Mouse (Mus musculus): ENCODE data around the gene Gm18336. TPM values are rescaled to one million over a fixed set of nuclear protein-coding genes. Genes with fewer than 3 reads are reported as not detected.
"Not testable (repeated sequence)": the region's sequence is repeated elsewhere in the genome, so short reads cannot be mapped to it uniquely, and the experiment has no call there.

Gene Gm18336
- polyA plus RNA-seq (2015; fragmentation: Nextera tagmentation; extraction: Ambion mirVana) = 0.09 and 0.15 TPM in 2 replicates

DNA sequence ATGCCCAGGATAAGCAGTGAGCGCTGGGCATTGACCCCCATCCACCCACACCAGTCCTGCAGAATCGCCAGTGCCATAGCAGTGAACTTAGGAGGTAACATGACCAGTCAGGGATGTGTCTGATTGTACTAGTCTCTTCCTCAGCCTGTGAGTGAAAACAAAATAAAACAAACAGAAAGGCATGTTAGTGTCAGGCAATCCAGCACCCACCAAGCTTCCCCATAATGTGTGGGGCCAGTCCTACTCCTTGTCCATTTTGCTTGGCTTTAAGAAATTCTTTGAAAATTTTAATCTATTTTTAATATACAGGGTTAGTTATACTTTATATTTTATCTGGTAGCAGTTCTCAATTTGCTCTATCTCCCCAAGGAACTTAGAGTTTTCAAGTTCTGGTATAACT is at the start of gene Gm18336:
TSS of gene Gm18336 (minus strand) at position 101 of the 400 bp plus-strand sequence.
- H3K9ac ChIP-seq (ENCODE audit: low read depth, low read length); ATAC-seq; H3K4me3 ChIP-seq (ENCODE audit: low read length); H3K9me3 ChIP-seq (ENCODE audit: control insufficient read depth, low read length); H3K4me2 ChIP-seq (ENCODE audit: low read length); H3K27me3 ChIP-seq (replicated peaks; ENCODE audit: control insufficient read depth, insufficient read depth, low read length); H3K27ac ChIP-seq (ENCODE audit: low read depth, low read length); H3K36me3 ChIP-seq (ENCODE audit: control insufficient read depth, insufficient read depth, low read length); H3K4me1 ChIP-seq (ENCODE audit: control insufficient read depth, insufficient read depth, low read depth, low read length): not testable (repeated sequence)
- WGBS = 83% methylated on average over 1 of the region's 2 CpGs

DNA sequence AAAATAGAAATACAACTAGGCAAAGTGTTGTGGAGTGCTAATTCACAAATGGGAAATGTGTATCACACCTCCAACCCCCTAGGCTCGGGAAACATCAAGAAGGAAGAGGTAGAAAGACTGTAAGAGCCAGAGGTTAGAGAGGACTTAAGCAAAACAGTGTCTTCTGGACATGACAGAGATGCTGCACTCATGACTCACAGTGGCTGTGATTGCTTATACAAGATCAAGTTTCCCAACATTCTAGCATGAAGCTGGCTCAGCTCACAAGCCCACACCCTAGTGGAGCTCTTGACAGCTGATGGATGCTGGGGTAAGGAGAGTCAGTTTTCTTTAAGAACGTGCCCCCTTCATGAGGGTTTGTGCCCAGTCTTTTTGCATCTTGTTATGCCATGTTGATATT is 42.9 kb upstream of the Gm18336 start:
- Histone ChIP-seq H3K4me3 (ENCODE audit: low read length) (no peak overlapping the region), H3K36me3 (ENCODE audit: control insufficient read depth, insufficient read depth, low read length) (no peaks in the 10 kb centered on the region; the same call in 1 of the 2 replicates), H3K27ac (ENCODE audit: low read depth, low read length) (no peak overlapping the region), H3K4me1 (ENCODE audit: control insufficient read depth, insufficient read depth, low read depth, low read length) (no peaks in the 10 kb centered on the region), H3K9me3 (ENCODE audit: control insufficient read depth, low read length) (no peaks in the 10 kb centered on the region), H3K9ac (ENCODE audit: low read depth, low read length) (no peak overlapping the region), H3K4me2 (ENCODE audit: low read length) (no peak overlapping the region), H3K27me3 (replicated peaks; ENCODE audit: control insufficient read depth, insufficient read depth, low read length) (no peaks in the 10 kb centered on the region)
- WGBS = 64% methylated on average over 2 of the region's 2 CpGs
- ATAC-seq = no peak

GRCm38 (mm10) chrX:73435252-73435651 is 36.7 kb upstream of the Gm18336 start, which contains the start of gene Trex2:
Gene Trex2, minus strand, starts transcription at chrX:73435344.
- no peak within 1 kb of the TSS for H3K4me3 ChIP-seq (ENCODE audit: low read length)
- 90% methylated on average over 11 of the region's 11 CpGs for WGBS
- H3K9ac ChIP-seq (ENCODE audit: low read depth, low read length) = no peak within 1 kb of the TSS
- H3K4me1 ChIP-seq (ENCODE audit: control insufficient read depth, insufficient read depth, low read depth, low read length) = no peaks in the 10 kb centered on the region
- no peaks in the 10 kb centered on the region for H3K27me3 ChIP-seq (replicated peaks; ENCODE audit: control insufficient read depth, insufficient read depth, low read length)
- H3K36me3 ChIP-seq (ENCODE audit: control insufficient read depth, insufficient read depth, low read length) = no peaks in the 10 kb centered on the region; the same call in 1 of the 2 replicates
- no peak for ATAC-seq
- no peaks in the 10 kb centered on the region for H3K9me3 ChIP-seq (ENCODE audit: control insufficient read depth, low read length)
- no peak within 1 kb of the TSS for H3K4me2 ChIP-seq (ENCODE audit: low read length)
- no peak within 1 kb of the TSS for H3K27ac ChIP-seq (ENCODE audit: low read depth, low read length)

DNA sequence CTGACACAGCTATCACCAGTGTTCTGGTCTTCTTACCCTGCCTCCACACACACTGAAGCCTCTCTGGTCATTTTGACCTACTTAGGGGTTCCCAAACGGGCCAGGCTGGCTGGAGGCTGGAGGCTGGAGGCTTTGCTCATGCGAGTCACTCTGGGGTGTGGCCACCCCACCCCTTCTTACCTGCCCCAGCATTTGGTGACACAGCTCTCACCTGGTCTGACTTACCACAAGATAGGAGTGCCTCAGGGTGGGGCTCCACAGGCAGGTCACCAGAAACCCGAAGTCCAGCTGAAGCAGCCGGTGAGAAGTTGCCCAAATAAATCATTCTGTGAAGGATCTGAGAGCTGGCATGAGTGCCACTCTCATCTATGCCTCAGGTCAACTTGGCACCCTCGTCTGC is 34.3 kb upstream of the Gm18336 start:
- Histone ChIP-seq H3K4me3 (ENCODE audit: low read length) (no peak overlapping the region), H3K27ac (ENCODE audit: low read depth, low read length) (no peak overlapping the region), H3K27me3 (replicated peaks; ENCODE audit: control insufficient read depth, insufficient read depth, low read length) (no peaks in the 10 kb centered on the region), H3K4me2 (ENCODE audit: low read length) (no peak overlapping the region), H3K36me3 (ENCODE audit: control insufficient read depth, insufficient read depth, low read length) (no peaks in the 10 kb centered on the region; the same call in 1 of the 2 replicates), H3K9ac (ENCODE audit: low read depth, low read length) (no peak overlapping the region), H3K4me1 (ENCODE audit: control insufficient read depth, insufficient read depth, low read depth, low read length) (no peaks in the 10 kb centered on the region), H3K9me3 (ENCODE audit: control insufficient read depth, low read length) (no peaks in the 10 kb centered on the region)
- 76% methylated on average over 5 of the region's 5 CpGs for WGBS
- no peak for ATAC-seq

DNA sequence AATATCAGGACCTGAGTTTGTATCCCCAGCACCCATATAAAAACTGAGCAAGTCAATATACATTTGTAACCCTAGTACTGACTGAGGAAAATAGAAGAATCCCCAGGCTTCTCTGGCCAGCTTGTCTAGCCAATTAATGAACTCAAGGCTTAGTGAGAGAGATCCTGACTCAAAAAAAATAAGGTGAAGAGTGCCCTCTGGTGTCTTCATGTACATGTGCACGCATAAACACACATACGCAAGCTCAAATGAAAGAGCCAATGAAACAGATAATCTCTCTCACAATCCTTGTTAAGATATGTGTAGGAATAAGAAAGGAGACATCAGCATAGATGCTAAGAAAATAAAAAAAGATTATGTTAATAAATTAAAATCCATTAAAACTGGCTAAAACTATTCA is 31.5 kb upstream of the Gm18336 start:
- H3K4me2 ChIP-seq (ENCODE audit: low read length) = no peak overlapping the region
- ATAC-seq = no peak
- 83% methylated on average over 2 of the region's 2 CpGs for WGBS
- no peak overlapping the region for H3K4me3 ChIP-seq (ENCODE audit: low read length)
- no peak overlapping the region for H3K27ac ChIP-seq (ENCODE audit: low read depth, low read length)
- H3K9me3 ChIP-seq (ENCODE audit: control insufficient read depth, low read length) = no peaks in the 10 kb centered on the region
- no peaks in the 10 kb centered on the region for H3K27me3 ChIP-seq (replicated peaks; ENCODE audit: control insufficient read depth, insufficient read depth, low read length)
- no peaks in the 10 kb centered on the region for H3K4me1 ChIP-seq (ENCODE audit: control insufficient read depth, insufficient read depth, low read depth, low read length)
- H3K9ac ChIP-seq (ENCODE audit: low read depth, low read length) = no peak overlapping the region
- H3K36me3 ChIP-seq (ENCODE audit: control insufficient read depth, insufficient read depth, low read length) = no peaks in the 10 kb centered on the region

GRCm38 (mm10) chrX:73412767-73413166 is 14.2 kb upstream of the Gm18336 start:
- Histone ChIP-seq H3K4me3 (ENCODE audit: low read length) (no peak overlapping the region), H3K9ac (ENCODE audit: low read depth, low read length) (no peak overlapping the region), H3K36me3 (ENCODE audit: control insufficient read depth, insufficient read depth, low read length) (no peaks in the 10 kb centered on the region), H3K4me2 (ENCODE audit: low read length) (no peak overlapping the region), H3K27ac (ENCODE audit: low read depth, low read length) (no peak overlapping the region), H3K9me3 (ENCODE audit: control insufficient read depth, low read length) (no peaks in the 10 kb centered on the region; the same call in 1 of the 2 replicates), H3K4me1 (ENCODE audit: control insufficient read depth, insufficient read depth, low read depth, low read length) (no peaks in the 10 kb centered on the region), H3K27me3 (replicated peaks; ENCODE audit: control insufficient read depth, insufficient read depth, low read length) (no peaks in the 10 kb centered on the region; the same call in 1 of the 2 replicates)
- no peak for ATAC-seq
- 23% methylated on average over 1 of the region's 1 CpGs for WGBS

GRCm38 (mm10) chrX:73410880-73411517 is 12.5 kb upstream of the Gm18336 start, which contains the start of gene Zfp92:
Gene Zfp92, plus strand, starts transcription at chrX:73411096.
- H3K4me3 ChIP-seq (ENCODE audit: low read length) = peak within 1 kb of the TSS; percentile 42
- peak within 1 kb of the TSS; percentile 55 for H3K4me2 ChIP-seq (ENCODE audit: low read length)
- no peaks in the 10 kb centered on the region for H3K36me3 ChIP-seq (ENCODE audit: control insufficient read depth, insufficient read depth, low read length)
- no peaks in the 10 kb centered on the region; the same call in 1 of the 2 replicates for H3K9me3 ChIP-seq (ENCODE audit: control insufficient read depth, low read length)
- H3K27me3 ChIP-seq (replicated peaks; ENCODE audit: control insufficient read depth, insufficient read depth, low read length) = no peaks in the 10 kb centered on the region; the same call in 1 of the 2 replicates
- 30% methylated on average over 10 of the region's 20 CpGs for WGBS
- H3K9ac ChIP-seq (ENCODE audit: low read depth, low read length) = peak within 1 kb of the TSS; percentile 56
- no peaks in the 10 kb centered on the region for H3K4me1 ChIP-seq (ENCODE audit: control insufficient read depth, insufficient read depth, low read depth, low read length)
- ATAC-seq = peak; percentile 56
- H3K27ac ChIP-seq (ENCODE audit: low read depth, low read length) = no peak within 1 kb of the TSS

DNA sequence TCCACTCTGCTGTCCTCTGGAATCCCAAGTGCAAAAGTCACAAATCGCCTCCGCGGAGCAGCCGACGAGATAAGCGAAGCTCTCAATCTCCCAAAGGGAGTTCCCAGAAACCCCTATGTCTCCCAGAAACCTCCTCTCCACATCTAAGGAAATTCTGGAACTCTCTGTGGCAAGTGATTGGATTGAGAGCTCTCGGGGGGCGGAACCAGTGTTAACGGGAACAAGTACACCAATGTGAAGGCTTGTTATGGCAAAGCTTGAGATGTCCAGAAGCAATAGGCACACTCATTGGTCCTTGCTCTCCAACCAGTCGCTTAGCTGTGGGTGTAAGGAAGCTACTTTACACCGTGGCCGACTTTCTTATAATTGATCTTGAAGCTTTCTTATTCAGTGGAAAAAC is 3.1 kb upstream of the Gm18336 start:
- WGBS = 92% methylated on average over 12 of the region's 12 CpGs
- no peaks in the 10 kb centered on the region for H3K4me1 ChIP-seq (ENCODE audit: control insufficient read depth, insufficient read depth, low read depth, low read length)
- no peak overlapping the region for H3K9ac ChIP-seq (ENCODE audit: low read depth, low read length)
- no peaks in the 10 kb centered on the region for H3K36me3 ChIP-seq (ENCODE audit: control insufficient read depth, insufficient read depth, low read length)
- no peaks in the 10 kb centered on the region for H3K9me3 ChIP-seq (ENCODE audit: control insufficient read depth, low read length)
- no peak overlapping the region for H3K4me2 ChIP-seq (ENCODE audit: low read length)
- no peak overlapping the region for H3K27ac ChIP-seq (ENCODE audit: low read depth, low read length)
- no peak overlapping the region for H3K4me3 ChIP-seq (ENCODE audit: low read length)
- ATAC-seq = no peak
- H3K27me3 ChIP-seq (replicated peaks; ENCODE audit: control insufficient read depth, insufficient read depth, low read length) = no peaks in the 10 kb centered on the region

DNA sequence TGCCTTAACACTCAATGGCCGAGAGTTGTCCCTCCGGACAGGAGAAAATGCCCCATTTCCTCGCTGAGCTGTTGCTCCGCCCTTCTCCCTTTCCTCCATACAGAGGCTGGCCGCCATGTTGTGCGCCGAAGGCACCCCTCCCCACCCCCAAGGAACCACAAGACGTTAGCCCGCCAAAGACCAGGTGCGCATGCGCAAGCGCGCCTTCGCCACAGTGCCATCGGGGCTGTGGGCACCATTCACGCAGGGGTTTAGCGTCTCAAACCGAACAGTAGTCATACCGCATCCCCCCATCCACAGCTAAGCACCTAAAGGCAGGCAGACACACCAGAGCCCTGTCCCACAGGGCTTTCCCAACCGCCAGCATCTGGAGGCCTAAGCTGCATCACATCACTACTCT is 2.4 kb upstream of the Gm18336 start:
- ATAC-seq = no peak
- H3K9me3 ChIP-seq (ENCODE audit: control insufficient read depth, low read length) = no peaks in the 10 kb centered on the region
- H3K27me3 ChIP-seq (replicated peaks; ENCODE audit: control insufficient read depth, insufficient read depth, low read length) = no peaks in the 10 kb centered on the region
- H3K4me1 ChIP-seq (ENCODE audit: control insufficient read depth, insufficient read depth, low read depth, low read length) = no peaks in the 10 kb centered on the region
- no peak overlapping the region for H3K9ac ChIP-seq (ENCODE audit: low read depth, low read length)
- WGBS = 87% methylated on average over 20 of the region's 20 CpGs
- no peak overlapping the region for H3K27ac ChIP-seq (ENCODE audit: low read depth, low read length)
- no peak overlapping the region for H3K4me2 ChIP-seq (ENCODE audit: low read length)
- H3K4me3 ChIP-seq (ENCODE audit: low read length) = no peak overlapping the region
- no peaks in the 10 kb centered on the region for H3K36me3 ChIP-seq (ENCODE audit: control insufficient read depth, insufficient read depth, low read length)

Data from hindbrain, embryonic 16.5 days (tissue).